Mouse (Mus musculus) ES-E14 (cell line): Measurements from ENCODE around the gene Grb2.

Experiments used
- ZC3H11A ChIP-seq: IDR thresholded peaks from 2 replicates; pipeline ENCODE4 v1.6.1; 2012; ENCODE audit warnings: low read depth, mild to moderate bottlenecking, inconsistent platforms, low read length, borderline replicate concordance
- ZNF384 ChIP-seq: IDR thresholded peaks from 2 replicates; pipeline ENCODE4 v1.6.1; 2012; ENCODE audit warnings: low read depth, low read length, inconsistent platforms

GRCm38 (mm10) chr11:115746109-115746508, 37.7 kb upstream of the Grb2 start:
- TF ChIP-seq ZC3H11A (no peak), ZNF384 (no peak)
